In the genomic region with DNA sequence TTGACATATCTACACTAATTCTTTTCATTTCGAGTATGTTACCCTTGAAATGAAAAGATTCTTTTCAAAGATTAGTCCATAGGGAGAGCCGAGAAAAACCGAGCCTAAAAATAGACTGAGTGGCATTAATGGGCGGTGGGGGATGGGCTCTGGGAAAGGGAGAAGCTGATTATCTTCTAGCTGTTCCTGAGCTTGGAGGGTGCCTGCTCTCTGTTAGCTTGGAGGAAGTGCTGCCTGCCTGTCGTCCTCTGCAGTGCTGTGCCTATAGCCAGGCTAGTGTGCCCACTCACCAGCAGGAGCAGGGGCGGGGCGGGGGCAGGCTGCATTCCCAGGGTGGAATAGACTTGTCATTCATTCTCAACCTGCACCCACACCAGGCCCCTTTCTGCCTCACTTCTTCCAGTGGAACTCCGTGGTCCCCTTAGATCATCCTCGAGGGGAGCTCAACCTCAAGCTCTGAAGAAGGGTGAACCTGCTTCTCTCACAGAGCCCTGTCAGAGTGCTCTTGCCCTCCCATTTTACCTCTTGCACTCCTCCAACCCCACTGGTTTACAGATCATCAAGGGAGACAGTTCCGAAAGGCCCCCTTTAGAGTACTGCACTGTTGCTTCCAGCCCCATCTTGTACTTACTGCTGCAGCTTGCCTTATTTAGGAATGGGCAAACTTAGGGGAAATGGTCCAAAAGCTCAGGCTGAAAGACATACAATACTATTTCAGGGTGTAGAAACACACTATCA, we compare ENCODE assay signal across 9 mouse cellular contexts.
DNase-seq lines count a peak whose midpoint lies in the region; ATAC-seq and TF ChIP-seq lines count a peak whose summit lies in the region.
"Had no signal": no experiment of that assay in that cellular context is flagged by ENCODE, and none has a peak within 500 bp of the region (broad histone marks: within the 10 kb centered on the region; RNA-seq: fewer than 3 reads in every experiment).

No protein-coding gene starts in this region.

- H3K36me3 ChIP-seq in midbrain, embryonic 11.5 days (ENCODE audit: control insufficient read depth, insufficient read depth, low read length): no peaks in the 10 kb centered on the region
- H3K36me3 ChIP-seq: limb, embryonic 13.5 days had no signal

- H3K27ac ChIP-seq in layer of hippocampus, adult 2 months: 0 out of 2 replicates have a peak overlapping the region, but pooled peaks have one; percentile 10
- no peak overlapping the region for H3K27ac ChIP-seq in midbrain, embryonic 11.5 days (ENCODE audit: low read depth, low read length)
- H3K27ac ChIP-seq: limb, embryonic 13.5 days had no signal

- peak; percentile 38 for DNase-seq in embryo, embryonic 10 days (ENCODE audit: low spot score)
- no peak for DNase-seq in embryo, embryonic 9.5 days (ENCODE audit: extremely low spot score)
- DNase-seq in layer of hippocampus, adult 2 months (ENCODE audit: low spot score in 2 of 2): peak; percentile 46 to 50
- peak; percentile 81 for DNase-seq in midbrain, embryonic 11.5 days (ENCODE audit: low spot score, missing footprints)
- no peak for DNase-seq in lung, postnatal 4 days
- DNase-seq in c-Kit-positive CD71-positive TER-119-positive erythroid progenitor cells, embryonic 14.5 days (ENCODE audit: low spot score): no peak
- DNase-seq in gastrocnemius, postnatal 10 days: no peak

- H3K9me3 ChIP-seq in midbrain, embryonic 11.5 days (ENCODE audit: control insufficient read depth, low read length): no peaks in the 10 kb centered on the region
- H3K9me3 ChIP-seq: limb, embryonic 13.5 days had no signal

- no peak for TF ChIP-seq CTCF in layer of hippocampus, adult 2 months (conservative IDR thresholded peaks at IDR 0.05)

- 26% methylated on average over 10 of the region's 10 CpGs for WGBS in midbrain, embryonic 11.5 days

- no peak overlapping the region for H3K9ac ChIP-seq in midbrain, embryonic 11.5 days (ENCODE audit: low read length)
- H3K9ac ChIP-seq: limb, embryonic 13.5 days had no signal

- ATAC-seq in erythroid progenitor cell, adult 5-6 weeks (replicated peaks; ENCODE audit: low FRiP score, poor library complexity, severe bottlenecking): peak; percentile 62
- peak; percentile 42; the same call in 1 of the 2 replicates for ATAC-seq in midbrain, embryonic 11.5 days (ENCODE audit: low FRiP score)

- no peaks in the 10 kb centered on the region for H3K27me3 ChIP-seq in midbrain, embryonic 11.5 days (ENCODE audit: control insufficient read depth, insufficient read depth, low read length)
- H3K27me3 ChIP-seq: limb, embryonic 13.5 days had no signal

- no peak overlapping the region for H3K4me2 ChIP-seq in midbrain, embryonic 11.5 days
- H3K4me2 ChIP-seq: limb, embryonic 13.5 days had no signal

- peaks cover 2% of the 10 kb centered on the region for H3K4me1 ChIP-seq in midbrain, embryonic 11.5 days (ENCODE audit: control insufficient read depth, insufficient read depth, low read length)

- no peak overlapping the region for H3K4me3 ChIP-seq in layer of hippocampus, adult 2 months
- no peak overlapping the region for H3K4me3 ChIP-seq in midbrain, embryonic 11.5 days (ENCODE audit: low read depth, low read length)
- H3K4me3 ChIP-seq: limb, embryonic 13.5 days had no signal

Comparison
In these comparisons a context has a peak if more than half of its experiments do, and no peak if none do; other contexts are left out.
1. DNase-seq: peak in embryo, embryonic 10 days (single experiment), layer of hippocampus, adult 2 months (2 of 2) and midbrain, embryonic 11.5 days (single experiment); none in embryo, embryonic 9.5 days (single experiment), lung, postnatal 4 days (0 of 2), c-Kit-positive CD71-positive TER-119-positive erythroid progenitor cells, embryonic 14.5 days (single experiment) and gastrocnemius, postnatal 10 days (single experiment).